Mouse (Mus musculus): ENCODE measurements around the gene Myl7. TPM values are rescaled to one million over a fixed set of nuclear protein-coding genes. Genes with fewer than 3 reads are reported as not detected.

Myl7 gene
- polyA plus RNA-seq, 1 experiment from 2014 or later: 2.6 TPM

Other genes with a start within 250 kb of the Myl7 start
- gene Mrps24, start 183.1 kb downstream of the Myl7 start, polyA plus RNA-seq (2016; fragmentation: Nextera tagmentation; extraction: Ambion mirVana): 144 and 183 TPM in 2 replicates
- gene Urgcp, start 136.4 kb downstream of the Myl7 start, polyA plus RNA-seq (2016; fragmentation: Nextera tagmentation; extraction: Ambion mirVana): 18.1 and 20.4 TPM in 2 replicates
- 140 and 160 TPM in 2 replicates for gene Dbnl, start 110.3 kb downstream of the Myl7 start, polyA plus RNA-seq (2016; fragmentation: Nextera tagmentation; extraction: Ambion mirVana)
- gene Pgam2, start 95.0 kb downstream of the Myl7 start, polyA plus RNA-seq (2016; fragmentation: Nextera tagmentation; extraction: Ambion mirVana): 5.7 and 6.5 TPM in 2 replicates
- 9.5 and 10.3 TPM in 2 replicates for gene Polm, start 60.8 kb downstream of the Myl7 start, polyA plus RNA-seq (2016; fragmentation: Nextera tagmentation; extraction: Ambion mirVana)
- gene Aebp1, start 36.8 kb downstream of the Myl7 start, polyA plus RNA-seq (2016; fragmentation: Nextera tagmentation; extraction: Ambion mirVana): 12.5 and 24.3 TPM in 2 replicates
- 137 and 152 TPM in 2 replicates for gene Pold2, start 20.5 kb downstream of the Myl7 start, polyA plus RNA-seq (2016; fragmentation: Nextera tagmentation; extraction: Ambion mirVana)
- gene Gck, start 51.3 kb upstream of the Myl7 start, polyA plus RNA-seq (2016; fragmentation: Nextera tagmentation; extraction: Ambion mirVana): 2.5 and 3.8 TPM in 2 replicates
- gene Ykt6, start 56.9 kb upstream of the Myl7 start, polyA plus RNA-seq (2016; fragmentation: Nextera tagmentation; extraction: Ambion mirVana): 53.4 and 54.5 TPM in 2 replicates
- 1.8 and 3.6 TPM in 2 replicates for gene Camk2b, start 167.6 kb upstream of the Myl7 start, polyA plus RNA-seq (2016; fragmentation: Nextera tagmentation; extraction: Ambion mirVana)